Mouse (Mus musculus): ENCODE measurements around the gene Gm20662.

Gene Gm20662

DNA sequence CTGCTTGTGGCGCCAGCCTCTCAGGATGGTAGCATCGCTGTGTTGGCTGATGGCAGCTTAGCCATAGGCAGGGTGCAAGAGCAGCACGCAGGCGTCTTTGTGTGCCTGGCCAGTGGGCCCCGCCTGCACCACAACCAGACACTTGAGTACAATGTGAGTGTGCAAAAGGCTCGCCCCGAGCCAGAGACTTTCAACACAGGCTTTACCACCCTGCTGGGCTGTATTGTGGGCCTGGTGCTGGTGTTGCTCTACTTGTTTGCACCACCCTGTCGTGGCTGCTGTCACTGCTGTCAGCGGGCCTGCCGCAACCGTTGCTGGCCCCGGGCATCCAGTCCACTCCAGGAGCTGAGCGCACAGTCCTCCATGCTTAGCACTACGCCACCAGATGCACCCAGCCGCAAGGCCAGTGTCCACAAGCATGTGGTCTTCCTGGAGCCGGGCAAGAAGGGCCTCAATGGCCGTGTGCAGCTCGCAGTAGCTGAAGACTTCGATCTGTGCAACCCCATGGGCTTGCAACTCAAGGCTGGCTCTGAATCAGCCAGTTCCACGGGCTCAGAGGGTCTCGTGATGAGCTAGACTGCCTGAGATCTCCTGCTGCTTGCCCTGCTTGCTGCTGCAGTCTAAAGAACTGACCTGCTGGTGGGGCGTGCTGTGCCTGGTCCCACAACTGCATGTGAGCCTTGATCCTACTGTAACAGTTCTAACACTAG lies 58.3 kb downstream of the Gm20662 start:
- DNase-seq = no peak

DNA sequence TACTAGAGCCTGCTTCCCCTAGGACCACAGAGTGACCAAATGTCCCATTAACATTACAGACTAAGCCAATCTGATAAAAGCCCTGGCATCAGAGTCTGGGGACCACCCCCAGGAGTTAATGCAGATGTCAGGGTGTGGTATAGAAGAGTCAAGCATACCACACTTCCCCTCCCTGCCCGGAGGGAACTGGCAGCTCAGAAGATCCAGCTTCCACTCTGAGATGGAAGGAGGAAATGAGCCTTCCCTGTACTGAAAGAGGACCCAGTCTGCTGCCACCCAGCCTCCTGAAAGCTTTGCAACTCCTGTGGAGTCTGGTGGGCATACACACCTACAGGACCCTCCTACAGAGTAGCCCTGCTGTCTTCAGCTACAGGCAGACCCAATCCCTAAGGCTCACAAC lies 58.9 kb downstream of the Gm20662 start:
- no peak for DNase-seq

DNA sequence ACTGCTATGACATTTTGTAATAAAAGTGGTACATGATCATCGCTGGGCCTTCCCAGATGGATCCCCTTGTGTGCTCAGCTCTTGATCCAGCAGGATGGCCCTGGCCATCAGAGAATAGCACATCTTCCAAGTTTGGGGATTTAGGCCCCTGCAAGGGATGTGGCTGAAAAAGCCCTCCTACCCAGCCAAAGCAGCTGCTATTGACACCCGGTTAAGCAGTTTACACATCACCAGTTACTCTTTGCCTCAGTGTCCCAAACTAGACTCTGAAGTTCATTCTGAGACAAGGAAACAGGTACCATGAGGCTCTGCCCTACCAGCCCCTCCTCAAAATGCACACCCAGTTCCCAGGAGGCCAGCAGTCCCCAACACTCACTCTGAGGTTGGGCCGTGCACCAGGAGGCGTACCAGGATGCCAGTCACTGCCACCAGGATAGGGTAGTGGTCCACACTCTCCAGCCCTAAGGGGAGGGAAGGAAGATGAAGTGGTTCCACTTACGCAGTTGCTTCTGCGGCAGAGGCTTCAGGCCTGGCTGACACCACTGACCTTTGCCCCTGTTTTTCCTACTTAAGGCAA lies 59.6 kb downstream of the Gm20662 start:
- DNase-seq = no peak

DNA sequence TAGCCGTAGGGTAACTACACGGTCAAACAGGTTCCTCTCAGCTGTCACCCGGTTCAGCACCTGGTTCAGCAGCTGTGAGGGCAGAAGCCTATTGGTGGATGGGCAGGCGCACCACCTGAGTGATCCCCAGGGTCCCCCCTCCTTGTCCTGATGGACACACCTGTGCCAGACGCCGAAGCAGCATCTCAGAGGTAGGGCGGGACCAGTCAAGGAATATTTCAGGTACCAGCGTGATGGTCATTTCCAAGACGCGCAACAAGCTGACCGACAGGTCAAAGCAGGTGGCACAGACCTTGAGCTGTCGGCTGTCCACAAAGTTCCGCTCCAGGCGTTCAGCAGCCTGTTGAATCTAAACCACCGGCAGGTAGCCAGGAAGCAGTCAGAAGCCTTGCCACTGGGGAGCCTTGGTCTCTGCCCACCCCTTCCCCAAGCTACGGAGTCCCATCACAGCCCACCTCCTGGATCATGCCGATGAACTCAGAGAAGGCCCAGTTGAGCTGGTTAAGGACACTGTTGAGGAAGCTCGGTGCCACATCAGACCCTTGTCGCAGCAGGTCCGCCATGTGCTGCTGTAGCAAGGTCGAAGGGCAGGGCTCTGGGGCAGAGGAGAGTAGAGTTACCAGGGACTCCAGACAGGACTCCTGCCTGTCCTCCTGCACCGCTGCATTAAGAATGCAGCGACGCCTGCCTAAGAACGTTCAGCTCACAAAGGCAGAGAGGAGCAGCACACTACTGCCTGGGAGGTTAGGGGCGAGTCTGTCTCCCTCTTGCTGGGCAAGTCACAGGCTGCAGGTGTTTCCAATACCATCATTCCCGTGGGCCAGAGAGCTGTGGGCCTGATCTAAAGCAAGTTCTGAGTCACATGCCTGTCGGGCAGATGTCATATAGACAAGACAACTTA lies 60.5 kb downstream of the Gm20662 start:
- no peak for DNase-seq

DNA sequence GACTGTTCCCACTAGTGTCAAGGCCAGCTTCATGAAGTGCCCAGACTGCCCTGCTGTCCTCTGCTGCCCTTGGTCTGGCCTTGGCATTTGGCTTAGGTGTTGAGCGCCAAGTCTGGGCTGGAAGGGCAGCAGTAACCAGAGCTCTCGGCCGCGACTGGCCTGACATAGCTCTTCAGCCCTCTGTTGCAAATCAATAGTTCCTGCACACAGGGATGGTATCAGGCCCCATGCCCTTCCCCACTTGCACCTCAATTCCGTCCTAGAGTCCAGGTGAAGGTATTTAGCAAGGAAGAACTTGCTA lies 61.1 kb downstream of the Gm20662 start:
- no peak for DNase-seq

DNA sequence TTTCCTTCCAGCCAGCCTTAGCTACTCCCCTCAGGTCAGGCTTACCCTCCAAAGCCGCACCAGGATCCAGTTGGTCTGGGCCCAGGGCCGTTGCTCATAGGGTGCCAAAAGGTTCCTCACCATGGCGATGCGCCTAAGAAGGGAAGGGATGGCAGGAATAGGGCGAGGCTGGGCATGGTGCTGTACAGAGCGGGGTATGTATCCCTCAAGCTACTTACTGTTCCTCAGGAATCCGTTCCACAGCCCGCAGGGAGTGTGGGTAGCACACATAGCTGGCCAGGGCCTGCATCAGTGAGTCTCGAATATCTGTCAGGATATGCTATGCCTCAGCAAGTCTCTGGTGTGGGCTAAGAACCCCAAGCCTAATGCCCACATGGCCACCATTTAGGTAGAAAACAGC lies 62.1 kb downstream of the Gm20662 start:
- no peak for DNase-seq

DNA sequence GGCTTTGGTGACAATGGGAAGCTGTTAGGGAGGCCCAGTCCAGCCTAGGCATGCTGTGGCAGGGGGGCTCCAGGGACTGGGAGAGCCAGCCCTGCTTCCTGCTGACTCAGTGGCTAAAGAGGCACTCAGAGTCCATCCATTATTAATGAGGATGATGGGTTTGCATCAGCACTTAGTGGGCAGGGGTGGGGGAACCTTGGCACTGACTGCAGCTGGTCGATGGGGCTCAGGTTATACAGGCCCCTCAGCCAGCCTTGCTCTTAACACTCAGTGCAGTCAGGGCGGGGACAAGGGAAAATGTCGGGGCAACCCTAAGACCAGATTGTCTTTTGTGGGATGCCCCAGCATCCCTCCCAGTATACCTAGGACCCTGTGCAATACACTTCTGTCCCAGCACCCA lies 66.0 kb downstream of the Gm20662 start:
- no peak for DNase-seq

DNA sequence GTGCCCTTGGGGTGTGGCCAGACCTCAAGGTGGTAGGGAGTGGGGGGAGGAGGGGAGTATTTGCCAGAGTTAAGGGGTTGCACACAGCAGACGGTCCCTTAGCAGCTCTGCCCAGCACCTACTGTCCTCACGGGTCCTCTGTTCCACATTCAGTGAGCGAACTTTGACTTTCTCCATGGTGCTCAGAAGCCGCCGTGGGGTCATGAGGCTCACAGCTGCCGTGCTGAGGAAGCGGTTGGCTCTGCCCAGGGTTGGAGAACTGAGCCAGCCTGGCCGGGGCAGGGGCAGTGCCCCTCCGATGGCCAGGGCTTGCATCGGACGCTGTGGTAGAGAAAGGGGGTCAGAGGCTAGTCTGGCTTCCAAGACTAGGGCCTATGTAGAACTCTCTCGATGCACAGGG lies 67.2 kb downstream of the Gm20662 start:
- no peak for DNase-seq

DNA sequence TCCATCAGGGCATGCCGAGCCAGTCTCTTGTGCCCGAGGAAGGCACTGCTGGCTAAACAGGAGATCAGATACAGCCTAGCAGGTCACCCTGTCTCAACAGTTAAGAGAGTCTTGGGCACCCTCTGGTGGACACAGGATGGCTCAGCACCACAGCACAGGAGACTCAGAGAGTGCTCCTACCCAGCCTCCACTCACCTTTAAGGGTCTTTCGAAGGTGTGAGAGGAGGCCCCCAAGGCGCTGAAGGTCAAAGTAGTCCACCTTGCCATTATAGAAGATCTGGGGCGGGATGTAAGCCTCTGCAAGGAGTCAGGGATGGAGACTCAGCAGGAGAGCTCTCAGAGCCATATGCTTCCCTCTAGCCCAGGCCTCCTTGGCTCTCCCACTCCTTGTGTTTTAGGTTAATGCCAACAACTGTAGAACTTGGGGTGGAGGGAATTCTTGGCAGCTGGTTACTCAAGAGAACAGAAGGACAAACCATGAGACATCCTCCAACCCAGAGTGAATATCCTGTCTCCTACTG lies 69.4 kb downstream of the Gm20662 start:
- DNase-seq = no peak

DNA sequence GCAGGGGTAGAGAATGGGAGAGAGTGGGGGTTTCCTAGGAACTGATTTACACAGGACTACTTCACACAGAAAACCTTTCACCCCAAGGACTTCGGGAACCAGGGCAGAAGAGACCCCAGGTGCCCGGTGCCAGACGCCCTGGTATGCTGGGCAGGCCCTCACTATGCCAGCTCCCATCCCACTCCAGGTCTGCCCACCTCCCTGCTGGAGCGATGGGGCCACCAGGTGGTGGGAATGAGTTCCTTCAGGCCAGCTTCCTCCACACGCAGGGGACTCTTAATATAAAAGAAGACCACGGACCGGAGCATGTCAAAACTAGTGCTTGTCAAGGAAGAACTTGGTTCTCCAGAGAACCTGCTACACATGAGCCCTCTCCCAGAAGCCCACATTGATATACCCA lies 71.0 kb downstream of the Gm20662 start:
- no peak for DNase-seq

DNA sequence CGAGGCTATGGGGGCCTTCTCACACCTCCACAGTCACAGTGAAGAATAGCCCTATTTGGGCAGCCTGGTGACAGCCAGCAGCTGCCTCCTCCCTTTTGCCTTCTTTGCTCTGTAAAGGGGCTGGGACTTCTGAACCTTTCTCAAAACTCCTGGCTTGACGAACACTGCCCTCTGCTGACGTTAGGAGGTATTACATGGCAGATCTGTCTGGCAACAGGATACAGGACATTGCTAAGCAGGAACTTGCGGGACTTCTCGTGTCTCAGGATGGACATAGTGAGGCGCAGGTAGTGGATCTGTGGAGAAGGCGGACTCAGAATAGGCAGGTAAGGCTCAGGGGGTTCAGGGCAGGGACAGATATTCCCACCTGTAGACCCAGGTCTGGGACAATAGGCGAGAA lies 71.8 kb downstream of the Gm20662 start:
- peak; percentile 73 for DNase-seq

DNA sequence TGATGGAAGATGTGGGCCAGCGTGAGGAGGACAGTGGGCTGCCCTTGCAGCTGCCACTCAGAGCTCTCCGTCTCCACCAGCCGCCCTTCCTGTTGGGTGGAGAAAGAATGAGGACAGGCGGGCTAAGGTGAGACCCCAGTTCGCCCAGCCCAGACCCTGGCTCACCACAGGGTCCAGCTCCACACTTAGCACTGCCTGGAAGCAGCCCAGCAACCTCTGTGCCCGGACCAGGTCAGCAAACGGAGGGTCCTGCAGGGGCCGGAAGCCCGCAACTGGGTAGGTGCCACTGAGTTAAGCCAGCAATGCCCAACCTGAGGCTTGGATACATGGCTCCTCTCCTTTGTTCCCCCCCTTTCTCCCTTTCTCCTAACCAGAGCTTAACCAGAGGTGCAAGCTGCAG lies 72.9 kb downstream of the Gm20662 start:
- no peak for DNase-seq

DNA sequence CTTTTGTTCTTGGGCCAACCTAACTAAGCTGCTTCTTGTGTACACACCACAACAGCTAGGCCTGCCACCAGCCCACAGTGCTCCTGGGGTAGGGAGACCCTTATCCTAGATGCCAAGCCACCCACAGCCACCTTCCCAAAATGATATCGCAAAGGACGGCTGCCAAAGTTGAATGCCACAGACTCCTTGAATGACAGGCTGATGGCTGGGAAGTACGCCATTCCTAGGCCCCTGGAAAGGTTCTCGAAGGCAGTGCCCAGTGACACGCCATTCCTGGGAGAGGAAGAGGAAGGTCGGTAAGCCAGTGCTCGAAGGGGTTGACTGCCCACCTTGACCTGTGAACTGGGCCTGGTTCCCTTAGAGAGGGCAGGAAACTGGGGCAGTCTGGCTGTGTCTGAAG lies 73.4 kb downstream of the Gm20662 start:
- DNase-seq = no peak

DNA sequence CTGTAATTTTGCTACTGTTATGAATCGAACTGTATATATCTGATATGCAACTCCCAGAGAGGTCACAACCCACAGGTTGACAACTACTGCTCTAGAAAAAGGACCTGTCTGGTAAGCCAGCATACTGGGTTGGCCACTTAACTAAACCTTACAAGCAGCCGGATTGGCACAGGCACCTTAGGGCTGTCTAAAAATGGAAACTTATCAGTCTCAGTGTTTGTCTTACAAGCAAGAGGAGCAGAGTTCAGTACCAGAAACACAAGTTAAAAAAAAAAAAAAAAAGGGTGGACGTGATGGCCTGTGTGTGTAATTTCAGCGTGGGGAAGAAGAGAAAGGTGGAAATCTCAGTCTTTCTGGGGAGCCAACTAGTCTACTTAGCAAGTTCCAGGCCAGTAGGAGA lies 75.7 kb downstream of the Gm20662 start:
- DNase-seq = no peak

DNA sequence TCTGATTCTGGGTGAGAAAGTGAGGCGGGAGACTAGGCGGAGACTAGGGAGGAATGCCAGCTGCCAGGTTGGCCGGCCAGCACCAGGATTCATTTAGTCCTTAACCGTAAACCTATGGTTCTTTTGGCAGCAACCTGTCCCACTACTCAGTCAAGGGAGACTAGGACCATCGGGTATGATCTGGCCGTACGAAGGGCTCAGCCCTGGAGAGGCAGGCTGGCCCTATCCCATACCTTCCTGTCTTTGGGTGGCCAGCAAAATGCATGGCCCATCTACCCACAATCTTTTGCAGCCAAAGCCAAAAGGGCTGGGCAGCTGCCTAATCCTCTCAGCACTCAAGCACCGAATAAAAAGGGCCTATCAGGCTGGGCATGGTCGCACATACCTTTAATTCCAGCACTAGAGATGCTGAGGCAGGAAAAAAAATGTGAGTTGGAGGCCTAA lies 76.4 kb downstream of the Gm20662 start:
- DNase-seq = no peak

DNA sequence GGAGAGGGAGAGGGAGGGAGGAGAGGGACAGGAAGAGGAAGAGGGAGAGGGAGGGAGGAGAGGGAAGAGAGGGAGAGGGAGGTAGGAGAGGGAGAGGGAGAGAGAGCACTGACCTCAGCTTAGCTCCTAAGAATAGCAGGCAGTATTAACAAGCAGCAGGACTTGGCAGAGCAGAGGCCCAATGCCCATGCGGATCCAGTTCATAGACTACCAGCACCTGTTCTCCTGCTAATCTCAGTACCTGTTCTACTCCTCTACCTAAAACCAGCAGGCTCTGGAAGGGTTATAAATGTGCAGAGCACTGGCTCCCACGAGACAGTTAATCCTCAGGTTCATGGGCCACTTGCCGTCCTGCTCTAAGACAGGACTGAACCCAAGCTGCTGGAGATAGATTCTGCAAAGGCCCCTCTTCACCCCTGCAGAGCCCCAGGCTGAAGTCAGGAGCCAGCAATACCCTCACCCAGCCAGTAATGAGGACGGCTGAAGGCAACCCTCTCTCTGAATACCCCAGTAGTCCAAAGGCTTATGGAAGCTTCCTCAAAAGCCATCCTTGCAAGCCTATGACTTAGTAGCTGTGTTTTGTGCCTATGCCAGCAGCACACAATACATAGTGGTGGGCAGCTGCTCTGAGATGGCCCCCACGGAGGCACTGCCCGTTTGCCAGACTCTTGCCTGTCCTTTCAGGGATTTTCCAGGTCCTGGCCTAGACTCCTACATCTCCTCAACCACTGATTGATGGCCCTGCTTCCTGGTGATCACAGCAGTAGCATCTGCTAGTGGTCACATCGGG lies 77.2 kb downstream of the Gm20662 start:
- peak; percentile 25 for DNase-seq

DNA sequence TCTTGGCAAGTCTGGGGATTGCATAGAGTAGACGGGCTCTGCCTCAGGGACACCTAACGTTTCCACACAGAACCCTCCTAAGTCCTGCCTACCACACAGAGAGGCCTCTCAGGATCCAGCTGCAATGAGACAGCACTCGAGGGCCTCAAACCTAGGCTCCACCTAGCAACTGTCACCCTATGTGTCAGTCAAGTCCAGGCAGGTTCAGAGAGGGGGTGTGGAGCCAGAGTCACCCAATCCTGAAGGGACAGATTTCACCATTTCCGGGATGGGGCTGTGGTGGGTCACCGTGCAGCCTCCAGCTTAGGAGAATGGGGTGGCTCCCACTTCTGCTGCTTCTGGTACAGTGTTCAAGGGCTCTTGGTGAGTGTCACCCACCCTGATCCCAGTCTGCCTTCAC lies 84.0 kb downstream of the Gm20662 start, which contains the start of gene Mst1:
Gene Mst1 (plus strand): TSS at position 269 of the 400 bp plus-strand sequence.
- no peak for DNase-seq

DNA sequence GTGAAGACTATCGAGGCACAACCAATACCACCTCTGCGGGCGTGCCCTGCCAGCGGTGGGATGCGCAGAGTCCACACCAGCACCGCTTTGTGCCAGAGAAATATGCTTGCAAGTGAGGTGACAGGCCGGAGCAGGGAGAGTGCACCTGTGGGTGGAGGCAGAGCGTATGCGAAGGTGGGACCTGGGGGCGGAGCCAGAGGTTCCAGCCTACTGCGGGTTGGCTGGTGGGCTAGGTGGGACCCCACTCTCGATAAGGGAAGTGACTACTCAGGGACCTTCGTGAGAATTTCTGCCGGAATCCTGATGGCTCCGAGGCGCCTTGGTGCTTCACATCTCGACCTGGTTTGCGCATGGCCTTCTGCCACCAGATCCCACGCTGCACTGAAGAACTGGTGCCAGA lies 86.4 kb downstream of the Gm20662 start:
- DNase-seq = peak; percentile 19

DNA sequence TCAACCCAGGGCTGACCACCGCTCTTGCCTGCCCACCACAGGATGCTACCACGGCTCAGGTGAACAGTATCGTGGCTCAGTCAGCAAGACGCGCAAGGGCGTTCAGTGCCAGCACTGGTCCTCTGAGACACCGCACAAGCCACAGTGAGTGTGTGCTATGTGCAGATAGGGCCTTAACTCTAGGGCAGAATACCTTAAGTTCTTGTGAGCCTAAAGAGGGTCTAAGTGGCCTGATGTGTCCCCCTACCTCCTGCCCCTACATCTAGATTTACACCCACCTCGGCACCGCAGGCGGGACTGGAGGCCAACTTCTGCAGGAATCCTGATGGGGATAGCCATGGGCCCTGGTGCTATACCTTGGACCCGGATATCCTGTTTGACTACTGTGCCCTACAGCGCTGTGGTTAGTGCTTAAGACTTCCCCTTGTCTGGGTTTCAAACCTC lies 86.9 kb downstream of the Gm20662 start, which contains the start of gene Rnf123:
Gene Rnf123 (minus strand): TSS at position 359 of the 444 bp plus-strand sequence.
- DNase-seq = no peak

DNA sequence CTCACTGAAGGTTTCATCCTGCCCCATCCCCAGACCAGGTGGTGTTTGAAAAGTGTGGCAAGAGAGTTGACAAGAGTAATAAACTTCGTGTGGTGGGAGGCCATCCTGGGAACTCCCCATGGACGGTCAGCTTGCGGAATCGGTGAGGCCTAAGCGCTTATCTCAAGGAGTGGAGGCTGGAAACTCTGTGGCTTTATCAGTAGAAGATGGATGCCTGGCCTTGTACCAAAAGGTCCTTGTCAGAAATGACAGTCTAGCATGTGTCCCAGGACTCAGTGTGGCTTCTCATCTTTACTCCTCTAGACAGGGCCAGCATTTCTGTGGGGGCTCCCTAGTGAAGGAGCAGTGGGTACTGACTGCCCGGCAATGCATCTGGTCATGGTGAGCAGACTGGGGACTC lies 87.4 kb downstream of the Gm20662 start:
- no peak for DNase-seq

DNA sequence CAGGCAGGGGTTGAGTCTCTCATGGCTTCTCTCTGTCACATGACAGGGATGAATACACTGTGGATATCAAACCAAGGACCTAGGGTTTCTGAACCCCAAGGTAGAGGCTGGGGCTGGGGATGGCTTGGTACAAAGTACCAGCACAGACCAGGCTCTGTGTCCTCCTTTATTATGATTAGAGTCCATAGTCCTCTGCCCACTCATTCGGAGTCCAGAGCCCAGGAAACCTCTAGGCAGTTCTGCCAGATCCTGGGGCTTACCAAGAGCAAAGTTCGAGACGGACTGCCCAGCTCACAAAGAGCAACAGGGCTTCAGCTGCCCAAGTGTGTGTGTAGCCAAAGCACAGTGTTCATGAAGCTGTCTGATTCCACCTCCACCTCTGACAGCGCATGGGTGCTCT lies 89.1 kb downstream of the Gm20662 start:
- peak; percentile 74 for DNase-seq

DNA sequence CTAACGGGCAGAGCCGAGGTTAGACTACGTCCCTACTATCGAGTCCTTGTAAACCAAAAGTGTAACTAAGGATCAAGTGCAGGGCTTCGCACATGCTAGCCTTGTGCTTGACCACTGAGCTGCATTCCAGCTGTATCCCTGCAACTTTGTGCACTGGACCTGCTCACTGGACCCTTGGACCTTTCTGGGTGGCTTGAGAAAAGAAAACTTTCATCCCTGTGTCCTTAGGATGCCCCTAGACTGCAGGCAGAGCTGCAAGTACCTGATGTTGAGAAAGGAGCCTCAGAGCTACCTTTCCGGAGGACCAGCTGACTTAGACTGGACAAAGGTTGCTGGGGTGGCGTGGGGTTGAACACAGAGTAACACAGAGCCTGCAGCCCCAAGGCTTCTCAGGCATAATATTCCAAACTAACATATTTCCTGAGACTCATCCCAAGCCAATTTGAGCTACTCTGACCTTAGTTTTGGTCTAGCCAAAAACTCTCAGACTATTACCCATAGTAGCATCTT lies 94.5 kb downstream of the Gm20662 start:
- DNase-seq = peak; percentile 88

DNA sequence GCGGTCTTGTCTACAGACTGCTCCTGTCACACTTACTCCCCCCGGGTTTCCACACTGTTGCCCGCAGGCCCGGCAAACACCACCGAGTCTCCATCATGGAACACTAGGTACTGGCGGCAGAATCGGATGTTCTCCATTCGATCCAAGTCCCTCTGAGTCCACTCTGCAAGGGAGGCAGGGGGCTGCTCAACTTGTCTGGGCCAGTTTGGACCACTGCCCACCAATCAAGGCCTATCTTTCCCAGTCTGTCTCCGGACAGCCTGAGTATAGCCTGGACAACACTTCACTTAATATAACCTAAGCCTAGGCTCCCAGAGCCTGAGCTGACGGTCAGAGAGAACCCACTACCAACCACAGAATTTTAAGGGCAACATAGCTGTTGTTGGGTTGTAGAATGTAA lies 97.4 kb downstream of the Gm20662 start:
- no peak for DNase-seq

All from kidney, adult 11 months (tissue).